Mouse (Mus musculus) liver, postnatal 0 days (tissue): ENCODE data around the gene Lemd2. TPM values are rescaled to one million over a fixed set of nuclear protein-coding genes. Genes with fewer than 3 reads are reported as not detected.

Experiments used
- ATAC-seq: fragments of 200-750 bp; cut with Nextera tagmentation; 2 replicates; pipeline ENCODE4 v1.8.0; 2017; ENCODE audit warnings: mild to moderate bottlenecking, moderate library complexity
- DNase-seq: peaks from one replicate; pipeline ENCODE4 v3.0.0-alpha.2; 2016
- H3K27ac ChIP-seq: fragments of 300-500 bp; sonication (generic); 2 replicates; pipeline ENCODE4 v1.5.1; 2014; ENCODE audit warnings: antibody characterized with exemption, moderate library complexity, mild to moderate bottlenecking, low read depth
- H3K27me3 ChIP-seq: fragments of 300-500 bp; sonication (generic); 2 replicates; pipeline ENCODE4 v1.6.1; 2014; ENCODE audit warnings: low read length, control low read depth, mixed read lengths; ENCODE audit not compliant: insufficient read depth
- H3K36me3 ChIP-seq: fragments of 300-500 bp; sonication (generic); replicated peaks from 2 replicates; pipeline ENCODE4 v1.6.1; 2014; ENCODE audit warnings: mild to moderate bottlenecking, control low read depth, low read length, moderate library complexity, mixed read lengths; ENCODE audit not compliant: insufficient read depth
- H3K4me1 ChIP-seq: fragments of 300-500 bp; sonication (generic); 2 replicates; pipeline ENCODE4 v1.6.1; 2014; ENCODE audit warnings: antibody characterized with exemption, mild to moderate bottlenecking, control low read depth; ENCODE audit not compliant: insufficient read depth
- H3K4me2 ChIP-seq: fragments of 300-500 bp; sonication (generic); 2 replicates; pipeline ENCODE4 v1.6.1; 2014; ENCODE audit warnings: low read depth, mild to moderate bottlenecking, low read length, moderate library complexity, mixed read lengths
- H3K4me3 ChIP-seq: fragments of 300-500 bp; sonication (generic); 2 replicates; pipeline ENCODE4 v1.5.1; 2014; ENCODE audit warnings: low read depth, low read length
- H3K9ac ChIP-seq: fragments of 300-500 bp; sonication (generic); replicated peaks from 2 replicates; pipeline ENCODE4 v1.6.1; 2014; ENCODE audit warnings: mild to moderate bottlenecking, moderate library complexity
- H3K9me3 ChIP-seq: fragments of 300-500 bp; sonication (generic); 2 replicates; pipeline ENCODE4 v1.6.1; 2016; ENCODE audit warnings: mild to moderate bottlenecking, control low read depth, low read length, mixed read lengths
- CTCF ChIP-seq: sonication (generic); IDR thresholded peaks from 2 replicates; pipeline ENCODE4 v1.5.1; 2016; ENCODE audit warnings: antibody characterized with exemption, low read depth
- EP300 ChIP-seq: IDR thresholded peaks from 2 replicates; pipeline ENCODE4 v1.6.1; 2016; ENCODE audit warnings: antibody characterized with exemption, low read depth, mild to moderate bottlenecking
- WGBS: fragments of 180-500 bp; shearing (Covaris S2); extraction: QIAGEN DNeasy Blood & Tissue Kit; methylation state at CpG from one replicate; pipeline ENCODE4 v1.1.7; 2014; ENCODE audit not compliant: insufficient replicate concordance; 5-methylcytosine and 5-hydroxymethylcytosine counted together
- polyA plus RNA-seq: library from polyadenylated mRNA; unstranded; fragments of >200 nt; fragmentation: Nextera tagmentation; extraction: Ambion mirVana; gene quantifications from 2 replicates; pipeline ENCODE4 v1.2.1, GENCODE M21; 2015

Lemd2 gene
- polyA plus RNA-seq, 1 experiment from 2014 or later: 4.7 TPM

DNA sequence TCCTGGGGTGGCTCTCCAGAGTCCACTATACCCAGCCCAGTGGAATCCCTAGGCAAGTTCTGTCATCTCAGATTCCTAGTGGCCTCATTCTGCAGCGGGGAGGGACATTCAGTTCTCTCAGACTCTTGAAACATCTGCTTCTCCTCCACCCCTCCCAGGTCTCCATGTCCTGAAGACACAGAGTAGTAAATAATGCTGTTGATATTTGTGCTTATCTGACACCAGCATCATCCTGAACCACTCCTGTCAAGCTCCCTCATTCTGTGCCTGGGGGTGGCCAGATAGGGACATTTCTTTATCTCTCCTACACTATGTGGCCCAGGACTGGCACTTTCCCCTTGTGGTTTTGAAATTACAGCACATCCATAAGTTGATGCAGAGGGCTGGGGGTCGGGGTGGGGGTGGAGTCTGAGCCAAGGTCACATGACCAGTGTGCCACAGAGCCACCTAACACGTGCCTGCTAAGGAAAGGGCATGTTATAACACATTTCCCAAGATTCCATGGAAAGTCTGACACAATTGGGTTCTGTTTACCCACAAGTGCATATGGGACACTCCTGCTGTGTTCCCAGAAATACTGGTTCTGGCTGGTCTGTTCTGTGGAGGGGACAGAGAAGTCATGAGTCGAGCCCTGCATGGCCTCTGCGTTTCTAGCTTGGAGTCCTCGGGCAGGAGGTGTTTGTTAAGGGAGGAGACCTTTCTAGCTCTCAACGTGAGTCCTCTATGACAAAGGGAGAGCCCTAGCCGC lies 51.1 kb downstream of the Lemd2 start:
- Histone ChIP-seq H3K9ac (no peak overlapping the region), H3K27ac (peak overlapping the region; percentile 76), H3K4me3 (no peak overlapping the region), H3K4me1 (peaks cover 16% of the 10 kb centered on the region), H3K4me2 (peak overlapping the region; percentile 26; the same call in 1 of the 2 replicates), H3K9me3 (no peaks in the 10 kb centered on the region), H3K27me3 (no peaks in the 10 kb centered on the region), H3K36me3 (no peaks in the 10 kb centered on the region)
- WGBS: 37% methylated on average over 8 of the region's 8 CpGs
- no peak for TF ChIP-seq CTCF
- peak; percentile 99 for TF ChIP-seq EP300
- DNase-seq (peak; percentile 66), ATAC-seq (peak; percentile 96)

DNA sequence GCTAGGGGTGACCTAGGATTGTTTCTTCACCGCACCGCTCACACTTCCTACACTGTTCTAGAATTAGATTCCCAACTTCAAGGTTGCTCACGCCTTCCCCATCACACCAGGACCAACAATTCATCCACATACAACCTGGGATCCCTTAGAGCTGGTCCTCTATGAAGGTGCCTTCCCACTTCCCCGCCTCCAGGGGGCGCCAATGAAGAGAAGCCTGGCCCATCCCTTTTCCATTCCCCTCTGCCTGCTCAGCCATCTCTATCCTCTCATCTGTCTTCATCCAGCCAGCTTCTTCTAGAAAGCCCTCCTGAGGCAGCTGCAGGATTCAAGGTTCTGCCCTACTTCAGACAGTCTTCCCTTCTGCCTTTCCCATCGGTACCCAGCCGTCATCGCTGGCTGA lies 52.9 kb downstream of the Lemd2 start:
- no peaks in the 10 kb centered on the region for H3K36me3 ChIP-seq
- no peaks in the 10 kb centered on the region for H3K9me3 ChIP-seq
- H3K4me1 ChIP-seq: peaks cover 16% of the 10 kb centered on the region
- H3K27me3 ChIP-seq: no peaks in the 10 kb centered on the region
- DNase-seq (peak; percentile 78), ATAC-seq (no peak)
- H3K4me2 ChIP-seq: no peak overlapping the region
- no peak for TF ChIP-seq EP300
- peak; percentile 80 for TF ChIP-seq CTCF
- H3K9ac ChIP-seq: no peak overlapping the region
- no peak overlapping the region for H3K4me3 ChIP-seq
- 70% methylated on average over 8 of the region's 8 CpGs for WGBS
- H3K27ac ChIP-seq: no peak overlapping the region

DNA sequence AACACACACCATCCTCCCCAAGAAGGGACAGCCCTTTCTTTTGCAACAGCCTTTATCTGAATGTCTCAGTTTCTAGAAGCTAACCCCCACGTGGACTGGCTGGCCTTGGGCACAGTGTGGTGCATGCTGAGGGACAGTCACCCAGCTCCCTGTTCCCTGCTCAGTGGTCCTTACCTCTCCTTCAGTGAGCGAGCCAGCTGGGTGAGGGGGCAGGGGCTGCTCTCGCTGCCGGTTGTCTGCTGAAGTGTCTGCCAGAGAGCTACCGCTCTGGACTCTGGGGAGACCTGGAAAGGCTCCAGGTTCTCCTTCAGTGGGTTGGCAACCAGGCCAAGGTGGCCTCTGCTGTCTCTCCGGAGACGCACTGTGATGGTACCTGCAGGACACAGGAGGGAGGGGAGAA lies 53.4 kb downstream of the Lemd2 start:
- Histone ChIP-seq H3K4me2 (no peak overlapping the region), H3K4me3 (no peak overlapping the region), H3K9me3 (no peaks in the 10 kb centered on the region), H3K36me3 (no peaks in the 10 kb centered on the region), H3K9ac (no peak overlapping the region), H3K27me3 (no peaks in the 10 kb centered on the region), H3K27ac (no peak overlapping the region), H3K4me1 (peaks cover 16% of the 10 kb centered on the region)
- TF ChIP-seq EP300 (no peak), CTCF (no peak)
- DNase-seq (no peak), ATAC-seq (no peak)
- 68% methylated on average over 7 of the region's 7 CpGs for WGBS

DNA sequence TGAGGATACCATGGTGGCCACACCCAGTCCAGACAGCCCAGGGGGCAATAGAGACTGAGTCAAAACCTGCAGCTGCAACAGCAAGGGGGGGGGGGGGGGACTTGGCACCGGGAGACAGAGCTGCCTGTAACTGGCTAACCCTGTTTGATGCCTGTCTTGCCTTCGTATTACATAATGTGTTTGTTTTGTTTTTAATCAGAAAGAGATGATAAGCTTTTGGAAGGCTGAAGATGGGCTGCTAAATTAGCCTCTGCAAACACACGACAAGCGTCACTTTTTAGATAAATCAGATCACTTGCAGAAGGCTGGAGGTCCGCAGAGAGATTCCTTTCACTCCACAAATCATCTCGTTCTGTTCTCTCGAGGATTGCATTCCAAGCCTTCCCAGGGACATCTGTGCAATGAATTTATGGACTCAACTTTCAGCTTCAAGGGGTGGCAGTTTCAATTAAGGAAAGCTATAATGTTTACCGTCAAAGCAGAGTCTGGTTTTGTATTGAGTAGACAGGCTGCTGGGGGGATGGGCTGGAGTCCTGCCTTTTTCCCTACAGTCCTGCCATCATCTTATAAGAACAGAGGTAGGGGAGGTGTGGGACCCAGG lies 57.8 kb downstream of the Lemd2 start:
- DNase-seq: no peak
- TF ChIP-seq CTCF: no peak
- no peak for TF ChIP-seq EP300

DNA sequence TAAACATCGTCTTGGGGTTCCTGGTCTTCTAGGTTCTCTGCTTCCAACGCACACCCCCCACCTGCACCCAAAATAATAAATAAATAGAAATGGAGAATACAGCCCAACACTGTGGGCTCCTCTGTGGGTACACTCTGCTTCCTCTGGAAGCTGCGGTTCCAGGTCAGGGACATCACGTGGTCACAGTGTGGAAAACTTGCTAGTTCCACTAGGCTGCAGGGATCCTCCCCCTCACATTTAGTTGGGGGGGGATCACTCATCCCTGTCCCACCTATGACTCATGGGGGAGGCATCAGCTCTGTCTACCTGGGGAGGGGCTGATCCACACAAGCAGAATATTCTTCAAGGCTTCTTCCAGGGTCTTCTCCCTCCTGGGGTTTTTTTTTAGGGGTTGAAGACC lies 60.1 kb downstream of the Lemd2 start:
- no peak for ATAC-seq
- H3K27me3 ChIP-seq: no peaks in the 10 kb centered on the region
- H3K9ac ChIP-seq: no peak overlapping the region
- DNase-seq: no peak
- no peaks in the 10 kb centered on the region for H3K36me3 ChIP-seq
- H3K9me3 ChIP-seq: no peaks in the 10 kb centered on the region
- no peak overlapping the region for H3K4me2 ChIP-seq
- 52% methylated on average over 4 of the region's 4 CpGs for WGBS
- no peak for TF ChIP-seq CTCF
- TF ChIP-seq EP300: no peak
- no peak overlapping the region for H3K27ac ChIP-seq
- no peaks in the 10 kb centered on the region for H3K4me1 ChIP-seq
- H3K4me3 ChIP-seq: no peak overlapping the region

More for the DNA sequence above, 57.8 kb downstream of the Lemd2 start:
- Histone ChIP-seq H3K36me3 (no peaks in the 10 kb centered on the region), H3K9me3 (no peaks in the 10 kb centered on the region), H3K4me1 (no peaks in the 10 kb centered on the region), H3K4me3 (no peak overlapping the region), H3K27ac (no peak overlapping the region), H3K4me2 (no peak overlapping the region), H3K27me3 (no peaks in the 10 kb centered on the region), H3K9ac (no peak overlapping the region)
- no peak for ATAC-seq
- WGBS: 27% methylated on average over 8 of the region's 8 CpGs

DNA sequence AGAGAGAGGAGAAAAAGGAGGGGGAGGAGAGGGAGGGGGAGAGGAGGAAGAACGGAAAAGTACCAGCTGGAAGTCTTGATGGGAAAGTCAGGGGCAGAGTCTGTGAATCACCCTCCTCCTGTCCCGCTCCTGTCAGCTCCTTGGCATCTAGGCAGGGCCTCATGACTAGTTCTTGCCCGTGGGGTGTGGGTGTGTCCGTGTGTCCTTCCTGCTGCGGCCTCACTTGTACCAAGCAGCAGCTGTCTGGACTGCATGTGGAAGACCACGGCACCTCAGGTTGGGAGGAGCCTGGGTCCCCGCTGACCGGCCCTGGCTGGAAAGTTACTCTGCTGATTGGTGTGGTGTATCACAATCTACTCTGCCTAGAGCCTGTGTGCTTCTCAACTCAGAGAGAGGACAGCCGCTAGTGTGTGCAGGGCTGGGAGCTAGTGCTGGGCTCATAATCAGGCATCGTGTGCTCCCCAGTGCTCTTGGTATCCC lies 62.3 kb downstream of the Lemd2 start:
- H3K9ac ChIP-seq: no peak overlapping the region
- no peak overlapping the region for H3K4me3 ChIP-seq
- H3K36me3 ChIP-seq: no peaks in the 10 kb centered on the region
- no peak for DNase-seq
- TF ChIP-seq CTCF (no peak), EP300 (no peak)
- 51% methylated on average over 10 of the region's 10 CpGs for WGBS
- ATAC-seq: no peak
- no peaks in the 10 kb centered on the region for H3K9me3 ChIP-seq
- no peak overlapping the region for H3K27ac ChIP-seq
- H3K4me2 ChIP-seq: no peak overlapping the region
- H3K4me1 ChIP-seq: no peaks in the 10 kb centered on the region
- no peaks in the 10 kb centered on the region for H3K27me3 ChIP-seq
